Mouse (Mus musculus) limb, embryonic 10.5 days (tissue): ENCODE data around the gene Rpl27. TPM values are rescaled to one million over a fixed set of nuclear protein-coding genes. Genes with fewer than 3 reads are reported as not detected.
"Not testable (repeated sequence)": the region's sequence is repeated elsewhere in the genome, so short reads cannot be mapped to it uniquely, and the experiment has no call there.

ENCODE experiments used
- DNase-seq: peaks from one replicate; pipeline ENCODE4 v3.0.0-alpha.2; 2017; ENCODE audit warnings: low spot score
- H3K27ac ChIP-seq: fragments of 300-500 bp; sonication (generic); 2 replicates; pipeline ENCODE4 v1.5.1; 2016; ENCODE audit warnings: mild to moderate bottlenecking
- H3K27me3 ChIP-seq: fragments of 300-500 bp; sonication (generic); 2 replicates; pipeline ENCODE4 v1.6.1; 2016; ENCODE audit warnings: low read depth, mild to moderate bottlenecking; ENCODE audit not compliant: poor library complexity, severe bottlenecking
- H3K36me3 ChIP-seq: fragments of 300-500 bp; sonication (generic); 2 replicates; pipeline ENCODE4 v1.6.1; 2016; ENCODE audit warnings: mild to moderate bottlenecking, moderate library complexity
- H3K4me1 ChIP-seq: fragments of 300-500 bp; sonication (generic); 2 replicates; pipeline ENCODE4 v1.6.1; 2016
- H3K4me3 ChIP-seq: fragments of 300-500 bp; sonication (generic); 2 replicates; pipeline ENCODE4 v1.5.1; 2016; ENCODE audit warnings: mild to moderate bottlenecking, moderate library complexity
- H3K9me3 ChIP-seq: fragments of 300-500 bp; sonication (generic); replicated peaks from 2 replicates; pipeline ENCODE4 v1.6.1; 2016; ENCODE audit warnings: mild to moderate bottlenecking
- WGBS: fragments of 180-500 bp; shearing (Covaris S2); methylation state at CpG from one replicate; pipeline ENCODE4 v1.1.7; 2016; 5-methylcytosine and 5-hydroxymethylcytosine counted together
- microRNA-seq: library from miRNA; unstranded; fragments of <30 nt; microRNA quantifications from one replicate; pipeline ENCODE4, GENCODE M21; 2017
- polyA plus RNA-seq: library from polyadenylated mRNA; unstranded; fragments of >200 nt; fragmentation: Nextera tagmentation; extraction: Ambion mirVana; gene quantifications from 2 replicates; pipeline ENCODE4 v1.2.1, GENCODE M21; 2016

Rpl27 gene
- polyA plus RNA-seq, 1 experiment from 2014 or later = 448 TPM

GRCm38 (mm10) chr11:101476361-101476760, 34.3 kb downstream of the Rpl27 start:
- not testable (repeated sequence) for H3K9me3 ChIP-seq, DNase-seq, H3K4me3 ChIP-seq, H3K27ac ChIP-seq, H3K36me3 ChIP-seq
- WGBS = 93% methylated on average over 4 of the region's 4 CpGs
- H3K27me3 ChIP-seq = peaks cover 24% of the 10 kb centered on the region; the same call in 1 of the 2 replicates
- peaks cover 16% of the 10 kb centered on the region for H3K4me1 ChIP-seq

- peaks cover 15% of the 10 kb centered on the region for H3K4me1 ChIP-seq
- WGBS = 46% methylated on average over 4 of the region's 4 CpGs
- H3K27me3 ChIP-seq = peaks cover 18% of the 10 kb centered on the region; the same call in 1 of the 2 replicates
- no peak for DNase-seq
- H3K9me3 ChIP-seq = no peaks in the 10 kb centered on the region
- no peaks in the 10 kb centered on the region for H3K36me3 ChIP-seq
- H3K4me3 ChIP-seq = no peak overlapping the region
- H3K27ac ChIP-seq = no peak overlapping the region
These were observed 35.1 kb downstream of the Rpl27 start for GRCm38 (mm10) chr11:101477194-101477551.

- peaks cover 12% of the 10 kb centered on the region for H3K4me1 ChIP-seq
- 64% methylated on average over 10 of the region's 10 CpGs for WGBS
- H3K27me3 ChIP-seq = peaks cover 18% of the 10 kb centered on the region; the same call in 1 of the 2 replicates
- no peaks in the 10 kb centered on the region for H3K36me3 ChIP-seq
- H3K4me3 ChIP-seq = no peak overlapping the region
- 0 out of 2 replicates have a peak overlapping the region, but pooled peaks have one; percentile 39 for H3K27ac ChIP-seq
- no peak for DNase-seq
- H3K9me3 ChIP-seq = no peaks in the 10 kb centered on the region
These were observed 35.6 kb downstream of the Rpl27 start for GRCm38 (mm10) chr11:101477552-101478211.

- Histone ChIP-seq H3K27ac (peak overlapping the region; percentile 67; the same call in 1 of the 2 replicates), H3K4me1 (peaks cover 16% of the 10 kb centered on the region), H3K27me3 (peaks cover 18% of the 10 kb centered on the region; the same call in 1 of the 2 replicates), H3K4me3 (peak overlapping the region; percentile 28; the same call in 1 of the 2 replicates), H3K9me3 (no peaks in the 10 kb centered on the region), H3K36me3 (no peaks in the 10 kb centered on the region)
- WGBS = 12% methylated on average over 18 of the region's 18 CpGs
- no peak for DNase-seq
These were observed 37.1 kb downstream of the Rpl27 start for GRCm38 (mm10) chr11:101479171-101479635.

GRCm38 (mm10) chr11:101480912-101481311, 38.8 kb downstream of the Rpl27 start:
- H3K9me3 ChIP-seq = no peaks in the 10 kb centered on the region
- H3K27ac ChIP-seq = no peak overlapping the region
- peaks cover 18% of the 10 kb centered on the region; the same call in 1 of the 2 replicates for H3K27me3 ChIP-seq
- H3K36me3 ChIP-seq = no peaks in the 10 kb centered on the region
- peaks cover 16% of the 10 kb centered on the region for H3K4me1 ChIP-seq
- DNase-seq = no peak
- no peak overlapping the region for H3K4me3 ChIP-seq
- WGBS = 27% methylated on average over 6 of the region's 6 CpGs

GRCm38 (mm10) chr11:101483804-101484203, 41.7 kb downstream of the Rpl27 start:
- H3K27ac ChIP-seq = no peak overlapping the region
- no peak overlapping the region for H3K4me3 ChIP-seq
- H3K36me3 ChIP-seq = peaks cover 26% of the 10 kb centered on the region
- H3K27me3 ChIP-seq = peaks cover 16% of the 10 kb centered on the region; the same call in 1 of the 2 replicates
- WGBS = 42% methylated on average over 3 of the region's 3 CpGs
- no peak for DNase-seq
- no peaks in the 10 kb centered on the region for H3K9me3 ChIP-seq
- peaks cover 12% of the 10 kb centered on the region for H3K4me1 ChIP-seq

GRCm38 (mm10) chr11:101484245-101484644, 42.1 kb downstream of the Rpl27 start:
- WGBS = 86% methylated on average over 6 of the region's 6 CpGs
- Histone ChIP-seq H3K27ac (no peak overlapping the region), H3K4me1 (peaks cover 8% of the 10 kb centered on the region), H3K4me3 (no peak overlapping the region), H3K36me3 (peaks cover 31% of the 10 kb centered on the region), H3K9me3 (no peaks in the 10 kb centered on the region), H3K27me3 (peaks cover 12% of the 10 kb centered on the region; the same call in 1 of the 2 replicates)
- DNase-seq = no peak

- Histone ChIP-seq H3K9me3 (no peaks in the 10 kb centered on the region), H3K36me3 (peaks cover 37% of the 10 kb centered on the region), H3K27me3 (0 out of 2 replicates have a peak, but pooled peaks cover 7% of the 10 kb centered on the region), H3K4me3 (no peak overlapping the region), H3K27ac (no peak overlapping the region), H3K4me1 (peaks cover 4% of the 10 kb centered on the region)
- WGBS = 89% methylated on average over 7 of the region's 7 CpGs
- DNase-seq = no peak
These were observed 42.7 kb downstream of the Rpl27 start for GRCm38 (mm10) chr11:101484814-101485213.

GRCm38 (mm10) chr11:101485509-101486028, 43.5 kb downstream of the Rpl27 start:
- WGBS = 38% methylated on average over 6 of the region's 6 CpGs

GRCm38 (mm10) chr11:101486126-101486525, 44.0 kb downstream of the Rpl27 start:
- H3K36me3 ChIP-seq = peaks cover 48% of the 10 kb centered on the region
- no peak overlapping the region for H3K4me3 ChIP-seq
- H3K4me1 ChIP-seq = peaks cover 4% of the 10 kb centered on the region
- no peaks in the 10 kb centered on the region for H3K27me3 ChIP-seq
- H3K27ac ChIP-seq = no peak overlapping the region
- no peaks in the 10 kb centered on the region for H3K9me3 ChIP-seq
- WGBS = 74% methylated on average over 6 of the region's 6 CpGs
- no peak for DNase-seq

More at GRCm38 (mm10) chr11:101485509-101486028, 43.5 kb downstream of the Rpl27 start:
- H3K36me3 ChIP-seq = peaks cover 44% of the 10 kb centered on the region
- no peaks in the 10 kb centered on the region for H3K9me3 ChIP-seq
- 0 out of 2 replicates have a peak, but pooled peaks cover under 1% of the 10 kb centered on the region for H3K27me3 ChIP-seq
- H3K27ac ChIP-seq = no peak overlapping the region
- peaks cover 4% of the 10 kb centered on the region for H3K4me1 ChIP-seq
- DNase-seq = no peak
- no peak overlapping the region for H3K4me3 ChIP-seq

Small RNAs within 50 kb of the gene (microRNA-seq; reads per million reads assigned to microRNA genes)
- not detected for gene Mir6929

Other genes with a start within 250 kb of the Rpl27 start
- gene Ezh1, start 215.8 kb upstream of the Rpl27 start, polyA plus RNA-seq = 10.1 and 13.6 TPM in 2 replicates
- gene Ramp2, start 196.3 kb upstream of the Rpl27 start, polyA plus RNA-seq = 54.2 and 61.5 TPM in 2 replicates
- 118 and 127 TPM in 2 replicates for gene Vps25, start 188.6 kb upstream of the Rpl27 start, polyA plus RNA-seq
- gene Wnk4, start 181.7 kb upstream of the Rpl27 start, polyA plus RNA-seq = 4.7 and 6.2 TPM in 2 replicates
- 1.1 TPM in 2 replicates for gene Cntd1, start 163.3 kb upstream of the Rpl27 start, polyA plus RNA-seq
- 187 and 192 TPM in 2 replicates for gene Coa3, start 163.2 kb upstream of the Rpl27 start, polyA plus RNA-seq
- 148 TPM in 2 replicates for gene Becn1, start 140.0 kb upstream of the Rpl27 start, polyA plus RNA-seq
- gene Psme3, start 126.1 kb upstream of the Rpl27 start, polyA plus RNA-seq = 210 and 214 TPM in 2 replicates
- gene Aoc2, start 117.2 kb upstream of the Rpl27 start, polyA plus RNA-seq = 2.7 and 2.8 TPM in 2 replicates
- 0.03 TPM in 1 of 2 replicates, not detected in the other for gene Aoc3, start 111.7 kb upstream of the Rpl27 start, polyA plus RNA-seq
- not detected in 2 replicates for gene G6pc, start 74.7 kb upstream of the Rpl27 start, polyA plus RNA-seq
- 106 and 111 TPM in 2 replicates for gene Aarsd1, start 24.7 kb upstream of the Rpl27 start, polyA plus RNA-seq
- 9.9 and 15.0 TPM in 2 replicates for gene Gm27029, start 17.5 kb upstream of the Rpl27 start, polyA plus RNA-seq
- gene Rundc1, start 17.2 kb upstream of the Rpl27 start, polyA plus RNA-seq = 16.8 and 19.6 TPM in 2 replicates
- gene Ptges3l, start 17.0 kb upstream of the Rpl27 start, polyA plus RNA-seq = 4.0 and 4.7 TPM in 2 replicates
- 2.3 and 3.1 TPM in 2 replicates for gene Ifi35, start 6.1 kb downstream of the Rpl27 start, polyA plus RNA-seq
- 5.0 and 6.3 TPM in 2 replicates for gene Rnd2, start 22.7 kb downstream of the Rpl27 start, polyA plus RNA-seq
- gene Vat1, start 23.9 kb downstream of the Rpl27 start, polyA plus RNA-seq = 14.6 and 17.2 TPM in 2 replicates
- 22.2 and 22.6 TPM in 2 replicates for gene Brca1, start 109.7 kb downstream of the Rpl27 start, polyA plus RNA-seq
- gene Nbr1, start 109.9 kb downstream of the Rpl27 start, polyA plus RNA-seq = 51.7 and 73.2 TPM in 2 replicates
- 1.1 and 1.8 TPM in 2 replicates for gene Tmem106a, start 139.9 kb downstream of the Rpl27 start, polyA plus RNA-seq
- gene Gm11634, start 157.0 kb downstream of the Rpl27 start, polyA plus RNA-seq = not detected in 2 replicates
- gene Rdm1, start 184.9 kb downstream of the Rpl27 start, polyA plus RNA-seq = 18.7 and 22.3 TPM in 2 replicates
- gene Arl4d, start 223.2 kb downstream of the Rpl27 start, polyA plus RNA-seq = 1.9 and 2.4 TPM in 2 replicates